Mouse (Mus musculus) brain, embryonic 14.5 days (tissue): Measurements from ENCODE around the gene Gm3164. TPM values are rescaled to one million over a fixed set of nuclear protein-coding genes. Genes with fewer than 3 reads are reported as not detected.
"Not testable (repeated sequence)": the region's sequence is repeated elsewhere in the genome, so short reads cannot be mapped to it uniquely, and the experiment has no call there.

Experiments used
- DNase-seq: peaks from one replicate; pipeline ENCODE4 v3.0.0-alpha.2; 2011; ENCODE audit warnings: low read depth
- polyA plus RNA-seq: library from polyadenylated mRNA; depleted of rRNA; stranded (reverse); fragments of >200 nt; gene quantifications from 2 replicates; pipeline ENCODE4 v1.2.3, GENCODE M21; 2012; rRNA removed

Gm3164 gene
- 4.5 TPM in 2 replicates for polyA plus RNA-seq

DNA sequence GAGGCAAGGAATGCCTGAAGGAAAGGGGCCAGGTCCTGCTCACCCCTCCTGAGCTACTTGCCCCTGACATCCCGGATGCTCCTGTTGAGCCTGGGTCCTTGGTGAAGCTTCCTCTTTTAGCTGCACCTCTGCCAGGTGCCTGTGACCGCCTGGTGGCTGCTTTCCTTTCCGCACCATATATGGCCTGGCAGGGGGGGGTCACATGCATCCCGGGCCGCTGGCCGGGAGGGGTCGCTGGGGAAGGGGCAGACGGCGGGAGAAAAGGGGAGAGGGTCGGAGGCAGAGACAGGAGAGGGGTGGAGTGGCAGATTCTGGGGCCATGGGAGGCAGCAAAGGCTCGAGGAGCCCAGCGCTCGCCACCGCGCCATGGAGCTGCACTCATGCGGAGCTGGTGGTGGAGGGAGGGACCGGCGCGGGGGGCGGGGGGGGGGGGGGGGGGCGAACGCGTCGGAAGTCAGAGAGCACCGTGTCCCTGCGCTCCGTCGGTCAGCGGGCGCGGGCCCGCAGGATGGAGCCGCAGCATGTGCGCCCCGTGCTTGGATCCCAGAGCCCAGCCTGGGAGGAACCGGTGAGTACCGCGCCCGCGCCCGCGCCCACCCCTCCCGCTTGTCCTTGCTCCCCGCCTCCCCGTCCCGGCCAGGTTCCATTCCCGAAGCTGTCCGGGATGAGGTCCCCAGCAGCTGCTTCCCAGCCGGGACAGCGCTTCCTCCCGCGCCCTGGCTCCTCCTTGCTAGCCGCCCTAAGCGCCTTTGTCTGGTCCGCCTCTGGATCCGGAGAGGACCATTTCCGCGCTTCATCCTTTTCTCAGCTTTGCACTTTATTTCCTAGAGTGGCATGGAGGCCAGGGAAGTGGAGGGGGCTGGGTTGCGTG, at the start of gene Gm3164:
Gene Gm3164 (plus strand): TSS at position 484 of the 871 bp plus-strand sequence.
- peak; percentile 31 for DNase-seq

GRCm38 (mm10) chr14:4368991-4369390, 46.3 kb upstream of the Gm3164 start:
- DNase-seq, result not testable (repeated sequence)

GRCm38 (mm10) chr14:4369691-4370090, 45.6 kb upstream of the Gm3164 start:
- DNase-seq, result not testable (repeated sequence)

DNA sequence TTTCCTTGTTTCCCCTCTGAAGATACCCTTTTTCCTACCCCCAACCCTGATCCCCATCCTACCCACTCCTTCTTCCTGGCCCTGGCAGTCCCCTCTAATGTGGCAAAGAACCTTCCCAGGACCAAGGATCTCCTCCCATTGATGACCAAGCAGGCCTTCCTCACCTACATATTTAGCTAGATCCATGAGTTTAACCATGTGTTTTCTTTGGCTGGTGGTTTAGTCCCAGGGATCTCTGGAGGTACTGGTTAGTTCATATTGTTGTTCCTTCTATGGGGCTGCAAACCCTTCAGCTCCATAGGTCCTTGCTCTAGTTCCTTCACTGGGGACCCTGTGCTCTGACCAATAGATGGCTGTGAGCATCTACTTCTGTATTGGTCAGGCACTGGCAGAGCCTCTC, 37.4 kb upstream of the Gm3164 start:
- not testable (repeated sequence) for DNase-seq

DNA sequence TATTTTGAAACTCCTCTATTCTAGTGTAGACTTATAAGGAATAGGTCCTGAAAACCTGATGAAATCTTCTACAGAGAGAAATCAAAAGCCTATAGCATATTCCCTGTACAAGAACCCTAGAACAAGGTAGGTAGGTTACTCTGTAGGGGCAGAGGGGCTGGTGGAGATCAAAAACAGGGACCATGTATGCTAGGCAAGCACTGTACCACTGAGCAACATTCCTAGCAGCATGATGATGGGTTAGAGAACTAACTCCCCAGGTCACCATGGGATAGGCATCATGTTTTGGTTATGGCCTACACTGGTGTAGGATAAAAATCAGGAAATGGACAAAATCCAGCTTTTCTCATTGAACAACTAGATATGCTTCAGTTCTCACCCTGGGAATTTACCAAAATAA, 29.6 kb upstream of the Gm3164 start:
- DNase-seq, result not testable (repeated sequence)

GRCm38 (mm10) chr14:4392841-4393530, 22.3 kb upstream of the Gm3164 start:
- DNase-seq, result not testable (repeated sequence)

GRCm38 (mm10) chr14:4397226-4397625, 18.0 kb upstream of the Gm3164 start, which contains the start of gene Gm3159:
Gene Gm3159, plus strand, starts transcription at chr14:4397526.
- not testable (repeated sequence) for DNase-seq

- DNase-seq, result not testable (repeated sequence)
Observed at GRCm38 (mm10) chr14:4398624-4399023, 16.6 kb upstream of the Gm3164 start.

DNA sequence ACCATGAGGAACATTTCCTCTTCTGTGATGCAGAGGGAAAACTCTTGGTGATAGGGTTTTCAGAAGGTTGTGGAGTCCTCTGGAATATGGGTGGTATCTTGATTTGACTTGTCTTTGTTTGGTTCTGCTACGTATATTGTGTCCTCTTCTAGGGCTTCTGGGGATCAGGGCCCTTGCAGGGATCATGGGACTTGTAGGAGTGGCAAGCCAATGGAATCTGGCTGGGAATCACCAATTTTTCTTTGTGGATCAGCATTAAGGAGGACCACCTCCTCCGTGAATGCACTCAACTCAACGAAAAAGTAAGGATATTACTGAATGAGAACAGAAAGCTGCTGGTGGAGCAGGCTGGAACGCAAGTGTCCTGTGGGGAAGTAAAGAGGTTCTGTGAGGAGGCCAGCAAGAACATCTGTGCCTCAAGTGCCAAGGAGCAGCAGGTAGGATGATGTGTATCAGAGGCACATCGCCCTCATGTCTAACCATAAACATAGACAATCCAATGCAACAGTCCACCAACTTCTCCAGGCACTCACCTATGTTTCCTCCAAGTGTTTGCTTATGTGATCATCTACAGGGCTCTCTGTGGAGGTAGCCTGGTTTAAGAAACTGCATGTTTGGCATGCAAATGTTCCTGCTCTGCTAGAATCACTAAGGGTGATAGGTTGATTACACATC, 15.0 kb upstream of the Gm3164 start:
- DNase-seq, result not testable (repeated sequence)

DNA sequence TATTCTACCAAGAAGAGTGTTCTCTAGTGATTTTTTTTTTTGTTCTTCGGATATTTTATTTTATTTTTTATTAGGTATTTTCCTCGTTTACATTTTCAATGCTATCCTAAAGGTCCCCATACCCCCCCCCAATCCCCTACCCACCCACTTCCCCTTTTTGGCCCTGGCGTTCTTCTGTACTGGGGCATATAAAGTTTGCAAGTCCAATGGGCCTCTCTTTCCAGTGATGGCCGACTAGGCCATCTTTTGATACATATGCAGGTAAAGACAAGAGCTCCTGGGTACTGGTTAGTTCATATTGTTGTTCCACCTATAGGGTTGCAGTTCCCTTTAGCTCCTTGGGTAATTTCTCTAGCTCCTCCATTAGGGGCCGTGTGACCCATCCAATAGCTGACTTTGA, 14.0 kb upstream of the Gm3164 start:
- DNase-seq, result not testable (repeated sequence)

DNA sequence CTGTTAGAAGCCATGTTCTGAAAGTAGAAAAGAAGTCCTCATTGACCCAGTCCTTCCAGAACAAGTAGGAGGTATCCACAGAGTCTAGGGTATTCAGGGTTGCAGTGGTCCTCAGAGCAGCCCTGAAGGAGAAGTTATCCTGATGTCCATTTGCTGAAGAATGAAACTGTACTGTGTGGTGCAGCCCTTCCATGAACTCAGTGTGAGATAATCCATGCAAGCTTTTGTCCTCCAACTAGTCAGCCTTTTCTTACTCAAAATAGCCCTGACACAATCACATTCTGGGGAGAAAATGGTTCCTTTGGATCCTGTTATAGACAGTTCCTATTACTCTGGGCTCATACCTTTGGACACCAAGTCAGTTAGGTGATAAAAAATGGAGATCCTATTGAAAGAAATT, 11.4 kb upstream of the Gm3164 start:
- DNase-seq, result not testable (repeated sequence)

DNA sequence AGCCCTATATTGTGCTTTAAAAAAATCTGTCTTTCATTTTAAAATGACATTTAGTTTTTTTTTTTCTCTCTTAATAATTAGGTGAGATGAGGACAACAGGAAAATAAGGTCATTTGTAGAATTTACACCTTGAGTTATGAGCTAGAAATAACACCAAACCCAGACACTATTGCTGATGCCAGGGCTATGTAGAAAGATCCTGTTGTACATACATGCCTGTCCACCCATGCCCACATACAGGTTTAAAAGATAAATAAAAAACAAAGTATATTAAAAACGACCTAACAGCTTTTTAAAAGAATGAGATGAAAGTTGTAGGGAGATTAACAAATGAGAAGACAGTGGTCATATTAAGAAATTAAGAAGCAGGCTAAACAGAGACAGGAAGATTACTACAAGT, 5.3 kb upstream of the Gm3164 start:
- not testable (repeated sequence) for DNase-seq

DNA sequence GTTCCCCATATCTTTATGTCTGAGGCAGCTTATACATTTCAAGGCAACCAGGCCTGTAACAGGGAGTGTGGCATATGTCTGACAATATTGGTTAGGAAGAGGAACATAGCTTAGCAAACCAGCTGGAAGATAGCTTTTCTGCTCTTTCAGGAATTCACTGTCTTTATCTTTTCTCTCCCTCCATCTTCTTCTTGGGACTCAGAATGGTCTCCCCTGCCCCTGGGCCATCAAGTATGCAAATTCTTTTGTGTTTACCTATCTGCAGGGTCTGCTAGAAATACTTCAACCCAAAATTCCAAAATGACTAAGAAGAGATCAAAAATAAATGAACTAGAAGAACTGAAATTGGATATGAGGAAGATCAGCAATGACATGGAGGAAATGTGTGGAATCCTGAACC, 15.4 kb downstream of the Gm3164 start, which contains the start of gene Gm3173:
Gene Gm3173 (plus strand): TSS at position 301 of the 400 bp plus-strand sequence.
- not testable (repeated sequence) for DNase-seq

GRCm38 (mm10) chr14:4481445-4481844, 66.2 kb downstream of the Gm3164 start, which contains the start of gene Gm3182:
Gene Gm3182, plus strand, starts transcription at chr14:4481745.
- DNase-seq, result not testable (repeated sequence)

Other genes with a start within 250 kb of the Gm3164 start
- 6.8 and 7.8 TPM in 2 replicates for gene Gm2974, start 232.9 kb upstream of the Gm3164 start, polyA plus RNA-seq
- not detected in 2 replicates for gene Gm3138, start 165.8 kb upstream of the Gm3164 start, polyA plus RNA-seq
- not detected in 2 replicates for gene Gm3149, start 98.2 kb upstream of the Gm3164 start, polyA plus RNA-seq
- gene 2610042L04Rik, start 80.7 kb upstream of the Gm3164 start, polyA plus RNA-seq, result 3.7 and 4.9 TPM in 2 replicates
- gene Gm3159, start 17.9 kb upstream of the Gm3164 start, polyA plus RNA-seq, result not detected in 2 replicates
- gene Gm3173, start 15.5 kb downstream of the Gm3164 start, polyA plus RNA-seq, result 4.9 and 6.0 TPM in 2 replicates
- gene Gm3182, start 66.3 kb downstream of the Gm3164 start, polyA plus RNA-seq, result not detected in 2 replicates
- not detected in 2 replicates for gene Gm3047, start 140.0 kb downstream of the Gm3164 start, polyA plus RNA-seq
- 0.29 TPM in 1 of 2 replicates, not detected in the other for gene Gm8159, start 216.9 kb downstream of the Gm3164 start, polyA plus RNA-seq
- 0.48 and 0.90 TPM in 2 replicates for gene Gm3239, start 248.7 kb downstream of the Gm3164 start, polyA plus RNA-seq